Mouse (Mus musculus): Measurements from ENCODE around the gene Ets1. TPM values are rescaled to one million over a fixed set of nuclear protein-coding genes. Genes with fewer than 3 reads are reported as not detected.

Ets1 gene
- 48.1 and 50.2 TPM in 2 replicates for polyA plus RNA-seq (2015; fragmentation: Nextera tagmentation; extraction: Ambion mirVana)

- Histone ChIP-seq H3K36me3 (ENCODE audit: insufficient read depth, low read length) (no peaks in the 10 kb centered on the region), H3K27me3 (ENCODE audit: insufficient read depth, low read length) (no peaks in the 10 kb centered on the region), H3K9ac (ENCODE audit: low read depth, low read length) (no peak within 1 kb of the TSS), H3K4me2 (ENCODE audit: low read length) (peak within 1 kb of the TSS; percentile 52), H3K27ac (no peak within 1 kb of the TSS), H3K4me1 (replicated peaks; ENCODE audit: insufficient read depth, low read length) (no peaks in the 10 kb centered on the region; the same call in 1 of the 2 replicates), H3K9me3 (replicated peaks; ENCODE audit: low read length) (no peaks in the 10 kb centered on the region), H3K4me3 (replicated peaks; ENCODE audit: low read depth, low read length) (peak within 1 kb of the TSS; percentile 19)
- DNase-seq (ENCODE audit: low spot score) = peak; percentile 85
- no peak for TF ChIP-seq CTCF (IDR thresholded peaks at IDR 0.05; ENCODE audit: low read depth)
- WGBS = 0% methylated on average over 10 of the region's 10 CpGs
- no peak for ATAC-seq (replicated peaks; ENCODE audit: low FRiP score, low read depth)
Measured at GRCm38 (mm10) chr9:32635627-32636385, at the start of gene Ets1. Gene Ets1 (plus strand): TSS chr9:32636221.

DNA sequence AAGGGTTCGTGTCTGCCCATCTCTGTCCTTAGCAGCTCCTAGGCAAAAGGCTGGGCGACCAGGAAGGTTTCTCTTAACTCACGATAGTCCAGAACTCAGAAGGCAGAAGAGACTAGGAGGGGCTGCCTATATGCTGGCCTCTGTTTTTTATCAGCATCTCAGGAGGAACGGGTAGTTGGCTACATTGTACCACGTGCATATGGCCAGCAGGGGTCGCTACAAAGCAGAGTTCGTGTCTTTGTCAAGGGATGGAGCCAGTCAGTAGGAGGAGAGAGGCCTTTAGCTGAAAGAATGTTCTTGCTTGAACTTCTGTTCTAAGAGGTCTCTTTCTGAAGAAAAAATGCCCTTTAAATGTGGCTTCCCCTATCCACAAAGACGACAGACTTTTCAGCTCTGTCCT is 46.1 kb upstream of the Ets1 start:
- H3K27ac ChIP-seq = no peak overlapping the region
- no peaks in the 10 kb centered on the region for H3K36me3 ChIP-seq (ENCODE audit: insufficient read depth, low read length)
- ATAC-seq (replicated peaks; ENCODE audit: low FRiP score, low read depth) = peak; percentile 49
- no peak overlapping the region for H3K4me3 ChIP-seq (replicated peaks; ENCODE audit: low read depth, low read length)
- H3K9ac ChIP-seq (ENCODE audit: low read depth, low read length) = no peak overlapping the region
- H3K4me2 ChIP-seq (ENCODE audit: low read length) = no peak overlapping the region
- TF ChIP-seq CTCF (IDR thresholded peaks at IDR 0.05; ENCODE audit: low read depth) = peak; percentile 99
- H3K9me3 ChIP-seq (replicated peaks; ENCODE audit: low read length) = no peaks in the 10 kb centered on the region
- H3K27me3 ChIP-seq (ENCODE audit: insufficient read depth, low read length) = no peaks in the 10 kb centered on the region
- peaks cover 6% of the 10 kb centered on the region; the same call in 1 of the 2 replicates for H3K4me1 ChIP-seq (replicated peaks; ENCODE audit: insufficient read depth, low read length)
- DNase-seq (ENCODE audit: low spot score) = peak; percentile 96
- WGBS = 7% methylated on average over 8 of the region's 8 CpGs

- peaks cover 8% of the 10 kb centered on the region; the same call in 1 of the 2 replicates for H3K4me1 ChIP-seq (replicated peaks; ENCODE audit: insufficient read depth, low read length)
- no peaks in the 10 kb centered on the region for H3K36me3 ChIP-seq (ENCODE audit: insufficient read depth, low read length)
- no peaks in the 10 kb centered on the region for H3K9me3 ChIP-seq (replicated peaks; ENCODE audit: low read length)
- no peak overlapping the region for H3K9ac ChIP-seq (ENCODE audit: low read depth, low read length)
- 77% methylated on average over 5 of the region's 5 CpGs for WGBS
- no peak overlapping the region for H3K4me2 ChIP-seq (ENCODE audit: low read length)
- ATAC-seq (replicated peaks; ENCODE audit: low FRiP score, low read depth) (no peak), DNase-seq (ENCODE audit: low spot score) (no peak)
- no peak overlapping the region for H3K27ac ChIP-seq
- TF ChIP-seq CTCF (IDR thresholded peaks at IDR 0.05; ENCODE audit: low read depth) = no peak
- H3K27me3 ChIP-seq (ENCODE audit: insufficient read depth, low read length) = no peaks in the 10 kb centered on the region
- no peak overlapping the region for H3K4me3 ChIP-seq (replicated peaks; ENCODE audit: low read depth, low read length)
Measured at GRCm38 (mm10) chr9:32590571-32590970, 45.5 kb upstream of the Ets1 start.

DNA sequence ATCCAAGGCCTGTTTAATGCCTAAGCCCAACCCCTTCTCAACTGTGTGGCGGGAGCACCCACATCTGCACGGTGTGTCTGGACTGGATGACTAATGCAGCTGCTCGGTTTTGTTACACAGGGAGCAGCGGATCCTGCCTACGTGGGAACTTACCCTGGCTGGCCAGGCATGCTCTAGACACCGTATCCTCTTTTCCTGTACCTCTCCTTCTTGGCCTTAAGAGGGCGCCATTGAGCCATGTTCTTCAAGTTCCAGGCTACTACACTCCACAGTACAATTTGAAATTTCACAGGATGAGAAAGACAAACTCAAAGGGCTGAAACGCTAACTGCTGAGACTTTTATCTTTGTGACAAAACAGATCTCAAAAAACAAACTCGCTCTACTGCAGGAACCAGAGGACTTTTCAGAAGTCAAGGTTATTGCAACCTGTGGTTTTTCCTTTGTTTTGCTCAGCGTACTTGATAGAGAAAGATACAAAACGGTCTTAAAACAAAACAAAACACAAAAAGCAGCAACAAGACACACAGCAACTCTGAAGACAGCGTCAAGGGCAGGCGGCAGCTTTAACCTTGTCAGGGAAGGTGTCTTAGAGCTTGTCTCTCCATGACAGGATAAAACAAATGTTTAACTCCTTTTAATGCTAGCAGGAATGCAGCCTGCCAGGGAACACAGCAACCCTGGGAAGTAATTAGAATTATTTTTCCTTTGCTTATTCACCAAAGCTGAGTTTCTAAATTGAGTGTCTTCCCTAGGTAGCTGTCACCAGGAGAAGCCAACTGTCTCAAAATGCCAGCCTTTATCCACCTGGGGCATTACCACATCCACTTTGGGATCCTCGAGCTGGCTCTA is 44.1 kb upstream of the Ets1 start:
- DNase-seq (ENCODE audit: low spot score) (peak; percentile 96), ATAC-seq (replicated peaks; ENCODE audit: low FRiP score, low read depth) (peak; percentile 88)
- H3K9me3 ChIP-seq (replicated peaks; ENCODE audit: low read length) = no peaks in the 10 kb centered on the region
- peak overlapping the region; percentile 40; the same call in 1 of the 2 replicates for H3K4me2 ChIP-seq (ENCODE audit: low read length)
- no peak overlapping the region for H3K4me3 ChIP-seq (replicated peaks; ENCODE audit: low read depth, low read length)
- H3K36me3 ChIP-seq (ENCODE audit: insufficient read depth, low read length) = no peaks in the 10 kb centered on the region
- WGBS = 10% methylated on average over 14 of the region's 14 CpGs
- H3K9ac ChIP-seq (ENCODE audit: low read depth, low read length) = 0 out of 2 replicates have a peak overlapping the region, but pooled peaks have one; percentile 27
- peak; percentile 97 for TF ChIP-seq CTCF (IDR thresholded peaks at IDR 0.05; ENCODE audit: low read depth)
- H3K27me3 ChIP-seq (ENCODE audit: insufficient read depth, low read length) = no peaks in the 10 kb centered on the region
- peak overlapping the region; percentile 64; the same call in 1 of the 2 replicates for H3K27ac ChIP-seq
- H3K4me1 ChIP-seq (replicated peaks; ENCODE audit: insufficient read depth, low read length) = peaks cover 10% of the 10 kb centered on the region; the same call in 1 of the 2 replicates

DNA sequence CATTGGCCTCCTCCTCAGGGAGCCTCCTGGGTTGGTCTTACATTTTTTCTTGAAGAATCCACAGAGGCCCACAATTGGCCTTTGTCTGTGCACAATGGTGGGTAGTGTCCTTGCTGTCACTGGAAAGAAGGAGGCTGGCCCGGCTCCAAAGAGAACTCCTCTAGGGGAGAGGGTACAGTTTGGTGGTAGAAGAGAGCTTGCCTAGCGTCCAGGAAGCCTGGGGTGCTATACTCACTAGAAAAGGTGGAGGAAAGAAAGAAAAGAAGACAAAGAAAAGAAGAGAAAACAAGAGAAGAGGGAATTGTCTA is 43.5 kb upstream of the Ets1 start:
- Histone ChIP-seq H3K9me3 (replicated peaks; ENCODE audit: low read length) (no peaks in the 10 kb centered on the region), H3K9ac (ENCODE audit: low read depth, low read length) (no peak overlapping the region), H3K27me3 (ENCODE audit: insufficient read depth, low read length) (no peaks in the 10 kb centered on the region), H3K4me2 (ENCODE audit: low read length) (no peak overlapping the region), H3K36me3 (ENCODE audit: insufficient read depth, low read length) (no peaks in the 10 kb centered on the region), H3K27ac (no peak overlapping the region), H3K4me3 (replicated peaks; ENCODE audit: low read depth, low read length) (no peak overlapping the region), H3K4me1 (replicated peaks; ENCODE audit: insufficient read depth, low read length) (peaks cover 10% of the 10 kb centered on the region; the same call in 1 of the 2 replicates)
- TF ChIP-seq CTCF (IDR thresholded peaks at IDR 0.05; ENCODE audit: low read depth) = no peak
- ATAC-seq (replicated peaks; ENCODE audit: low FRiP score, low read depth) (no peak), DNase-seq (ENCODE audit: low spot score) (no peak)
- 80% methylated on average over 2 of the region's 2 CpGs for WGBS

DNA sequence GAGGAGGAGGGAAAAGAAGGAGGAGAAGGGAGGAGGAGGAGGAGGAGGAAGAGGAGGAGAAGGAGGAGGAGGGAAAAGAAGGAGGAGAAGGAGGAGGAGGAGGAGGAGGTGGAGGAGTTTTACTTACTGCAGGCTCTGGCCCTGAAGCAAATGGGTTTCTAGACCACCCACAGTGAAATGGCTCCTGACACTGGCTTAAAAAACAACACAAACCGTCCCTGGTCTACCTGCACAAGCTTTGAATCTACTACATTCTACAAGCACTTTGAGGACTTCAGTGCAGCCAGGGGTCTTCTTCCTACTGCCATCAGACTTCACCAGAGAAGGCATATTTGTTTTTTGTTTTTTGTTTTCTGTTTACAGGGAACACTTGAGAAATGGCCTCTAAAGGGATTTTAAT is 42.2 kb upstream of the Ets1 start:
- TF ChIP-seq CTCF (IDR thresholded peaks at IDR 0.05; ENCODE audit: low read depth) = no peak
- H3K27me3 ChIP-seq (ENCODE audit: insufficient read depth, low read length) = no peaks in the 10 kb centered on the region
- WGBS = 9% methylated on average over 1 of the region's 1 CpGs

More for the DNA sequence above, 42.2 kb upstream of the Ets1 start:
- no peak for DNase-seq (ENCODE audit: low spot score)
- H3K9me3 ChIP-seq (replicated peaks; ENCODE audit: low read length) = no peaks in the 10 kb centered on the region
- H3K27ac ChIP-seq = no peak overlapping the region
- H3K4me2 ChIP-seq (ENCODE audit: low read length) = no peak overlapping the region
- no peaks in the 10 kb centered on the region for H3K36me3 ChIP-seq (ENCODE audit: insufficient read depth, low read length)
- H3K4me1 ChIP-seq (replicated peaks; ENCODE audit: insufficient read depth, low read length) = peaks cover 10% of the 10 kb centered on the region; the same call in 1 of the 2 replicates
- no peak overlapping the region for H3K4me3 ChIP-seq (replicated peaks; ENCODE audit: low read depth, low read length)
- no peak overlapping the region for H3K9ac ChIP-seq (ENCODE audit: low read depth, low read length)
- ATAC-seq (replicated peaks; ENCODE audit: low FRiP score, low read depth) = no peak
